16 mouse cellular contexts compared by ENCODE assay signal in genomic region chr15:95639829-95640134, GRCm38 (mm10). TPM values are rescaled to one million over a fixed set of nuclear protein-coding genes. Genes with fewer than 3 reads are reported as not detected.
DNase-seq lines count a peak whose midpoint lies in the region; ATAC-seq lines count a peak whose summit lies in the region.
"Had no signal": no experiment of that assay in that cellular context is flagged by ENCODE, and none has a peak within 500 bp of the region (broad histone marks: within the 10 kb centered on the region; RNA-seq: fewer than 3 reads in every experiment).

No protein-coding gene starts in this region.

- ATAC-seq in hindbrain, embryonic 11.5 days (ENCODE audit: low FRiP score): no peak; the same call in 1 of the 2 replicates
- no peak for ATAC-seq in hindbrain, embryonic 14.5 days (ENCODE audit: low FRiP score)
- ATAC-seq in midbrain, embryonic 12.5 days (ENCODE audit: low FRiP score, low read depth): no peak
- ATAC-seq in megakaryocyte progenitor cell, adult 5-6 weeks (replicated peaks; ENCODE audit: poor library complexity): no peak
- ATAC-seq in frontal cortex, adult (ENCODE audit: low TSS enrichment): no peak
- ATAC-seq: intestine, embryonic 16.5 days; Patski had no signal

- no peaks in the 10 kb centered on the region for H3K9me3 ChIP-seq in hindbrain, embryonic 10.5 days
- no peaks in the 10 kb centered on the region for H3K9me3 ChIP-seq in hindbrain, embryonic 11.5 days (ENCODE audit: control insufficient read depth, low read length)
- no peaks in the 10 kb centered on the region for H3K9me3 ChIP-seq in forebrain, embryonic 10.5 days
- no peaks in the 10 kb centered on the region for H3K9me3 ChIP-seq in hindbrain, embryonic 14.5 days (ENCODE audit: control insufficient read depth, low read length)
- H3K9me3 ChIP-seq in midbrain, embryonic 12.5 days: no peaks in the 10 kb centered on the region

- DNase-seq in hindbrain, embryonic 10.5 days (ENCODE audit: low spot score): no peak
- DNase-seq in hindbrain, embryonic 11.5 days (ENCODE audit: low spot score): no peak
- DNase-seq in forebrain, embryonic 10.5 days (ENCODE audit: extremely low spot score, low spot score): no peak
- DNase-seq in hindbrain, embryonic 14.5 days (ENCODE audit: low spot score): no peak
- DNase-seq in layer of hippocampus, adult 8-10 months (ENCODE audit: low spot score in 2 of 2): no peak
- DNase-seq: cerebellum, adult 11 months; heart, adult 2 months; heart, postnatal 10 days; lung, postnatal 36 days had no signal

- no peak overlapping the region; the same call in 1 of the 2 replicates for H3K4me2 ChIP-seq in hindbrain, embryonic 11.5 days (replicated peaks; ENCODE audit: low read depth, low read length)
- peak overlapping the region; percentile 30 for H3K4me2 ChIP-seq in hindbrain, embryonic 14.5 days (replicated peaks)
- peak overlapping the region; percentile 26 for H3K4me2 ChIP-seq in midbrain, embryonic 12.5 days (replicated peaks)

- 29% methylated on average over 9 of the region's 9 CpGs for WGBS in hindbrain, embryonic 10.5 days
- WGBS in hindbrain, embryonic 11.5 days: 37% methylated on average over 9 of the region's 9 CpGs
- WGBS in forebrain, embryonic 10.5 days: 37% methylated on average over 9 of the region's 9 CpGs
- 21% methylated on average over 9 of the region's 9 CpGs for WGBS in hindbrain, embryonic 14.5 days
- WGBS in midbrain, embryonic 12.5 days: 21% methylated on average over 9 of the region's 9 CpGs

- H3K27ac ChIP-seq in hindbrain, embryonic 10.5 days: peak overlapping the region; percentile 70; the same call in 1 of the 2 replicates
- H3K27ac ChIP-seq in hindbrain, embryonic 11.5 days (ENCODE audit: low read depth, low read length): no peak overlapping the region
- peak overlapping the region; percentile 76 for H3K27ac ChIP-seq in forebrain, embryonic 10.5 days
- no peak overlapping the region for H3K27ac ChIP-seq in hindbrain, embryonic 14.5 days
- H3K27ac ChIP-seq in midbrain, embryonic 12.5 days (replicated peaks): no peak overlapping the region
- H3K27ac ChIP-seq: heart, adult 2 months had no signal

- H3K4me1 ChIP-seq in hindbrain, embryonic 10.5 days (replicated peaks): peaks cover 45% of the 10 kb centered on the region
- peaks cover 7% of the 10 kb centered on the region; the same call in 1 of the 2 replicates for H3K4me1 ChIP-seq in hindbrain, embryonic 11.5 days (replicated peaks; ENCODE audit: control insufficient read depth, insufficient read depth, low read length)
- H3K4me1 ChIP-seq in forebrain, embryonic 10.5 days: peaks cover 79% of the 10 kb centered on the region
- H3K4me1 ChIP-seq in hindbrain, embryonic 14.5 days (replicated peaks; ENCODE audit: control insufficient read depth, insufficient read depth, low read length): 0 out of 2 replicates have a peak, but pooled peaks cover 3% of the 10 kb centered on the region
- peaks cover 27% of the 10 kb centered on the region for H3K4me1 ChIP-seq in midbrain, embryonic 12.5 days

- H3K36me3 ChIP-seq in hindbrain, embryonic 10.5 days: no peaks in the 10 kb centered on the region
- H3K36me3 ChIP-seq in hindbrain, embryonic 11.5 days (ENCODE audit: control insufficient read depth, insufficient read depth, low read length): no peaks in the 10 kb centered on the region
- H3K36me3 ChIP-seq in forebrain, embryonic 10.5 days (replicated peaks): no peaks in the 10 kb centered on the region
- no peaks in the 10 kb centered on the region for H3K36me3 ChIP-seq in hindbrain, embryonic 14.5 days (replicated peaks; ENCODE audit: control insufficient read depth, insufficient read depth)
- H3K36me3 ChIP-seq in midbrain, embryonic 12.5 days: no peaks in the 10 kb centered on the region

- H3K9ac ChIP-seq in hindbrain, embryonic 11.5 days (ENCODE audit: low read depth, low read length): no peak overlapping the region
- H3K9ac ChIP-seq in hindbrain, embryonic 14.5 days: no peak overlapping the region
- no peak overlapping the region for H3K9ac ChIP-seq in midbrain, embryonic 12.5 days (replicated peaks)

- peaks cover 99% of the 10 kb centered on the region for H3K27me3 ChIP-seq in hindbrain, embryonic 10.5 days (ENCODE audit: insufficient read depth, poor library complexity, severe bottlenecking)
- peaks cover 67% of the 10 kb centered on the region for H3K27me3 ChIP-seq in hindbrain, embryonic 11.5 days (ENCODE audit: control insufficient read depth, insufficient read depth, low read length)
- H3K27me3 ChIP-seq in forebrain, embryonic 10.5 days (ENCODE audit: poor library complexity, severe bottlenecking): peaks cover 97% of the 10 kb centered on the region
- H3K27me3 ChIP-seq in hindbrain, embryonic 14.5 days (ENCODE audit: control insufficient read depth, insufficient read depth, low read length): peaks cover 98% of the 10 kb centered on the region
- H3K27me3 ChIP-seq in midbrain, embryonic 12.5 days: peaks cover 85% of the 10 kb centered on the region

- H3K4me3 ChIP-seq in hindbrain, embryonic 10.5 days: peak overlapping the region; percentile 34
- H3K4me3 ChIP-seq in hindbrain, embryonic 11.5 days (ENCODE audit: low read depth, low read length): no peak overlapping the region
- peak overlapping the region; percentile 34 for H3K4me3 ChIP-seq in forebrain, embryonic 10.5 days
- H3K4me3 ChIP-seq in hindbrain, embryonic 14.5 days (replicated peaks; ENCODE audit: low read length): no peak overlapping the region
- peak overlapping the region; percentile 9; the same call in 1 of the 2 replicates for H3K4me3 ChIP-seq in midbrain, embryonic 12.5 days
- H3K4me3 ChIP-seq: heart, adult 2 months had no signal

RNA-seq across cellular contexts. Expression of gene Dbx2, which starts 16.0 kb away (rescaled TPM):
- 5.5 and 7.4 TPM in 2 replicates for polyA plus RNA-seq in hindbrain, embryonic 10.5 days (2016; fragmentation: Nextera tagmentation; extraction: Ambion mirVana)
- 5.6 and 7.1 TPM in 2 replicates for polyA plus RNA-seq in hindbrain, embryonic 11.5 days (2014; fragmentation: Nextera tagmentation; extraction: Ambion mirVana)
- polyA plus RNA-seq in forebrain, embryonic 10.5 days (2016; fragmentation: Nextera tagmentation; extraction: Ambion mirVana): 0.25 and 0.67 TPM in 2 replicates
- polyA plus RNA-seq in hindbrain, embryonic 14.5 days (2014; fragmentation: Nextera tagmentation; extraction: Ambion mirVana): 8.1 and 9.4 TPM in 2 replicates
- 1.1 and 4.0 TPM in 2 replicates for polyA plus RNA-seq in midbrain, embryonic 12.5 days (2016; fragmentation: Nextera tagmentation; extraction: Ambion mirVana)
- total RNA-seq in megakaryocyte progenitor cell, adult 5-6 weeks (2015): not detected in 2 replicates
- total RNA-seq in megakaryocyte progenitor cell, adult 5-6 weeks (2017): not detected in 2 replicates
- 10 to 100 TPM; 24.9 to 39.8 (median 30.7) TPM for total RNA-seq in layer of hippocampus, adult 8-10 months (2022)
- total RNA-seq: heart, adult 2 months; heart, postnatal 10 days had no signal
- polyA plus RNA-seq: heart, adult 2 months; intestine, embryonic 16.5 days; liver, embryonic 16.5 days; Patski; stomach, embryonic 16.5 days had no signal

Comparison
In these comparisons a context has a peak if more than half of its experiments do, and no peak if none do; other contexts are left out.
1. H3K27ac ChIP-seq: peak in hindbrain, embryonic 10.5 days (single experiment) and forebrain, embryonic 10.5 days (single experiment); none in hindbrain, embryonic 11.5 days (single experiment), hindbrain, embryonic 14.5 days (single experiment) and midbrain, embryonic 12.5 days (single experiment).
2. H3K4me3 ChIP-seq: peak in hindbrain, embryonic 10.5 days (single experiment), forebrain, embryonic 10.5 days (single experiment) and midbrain, embryonic 12.5 days (single experiment); none in hindbrain, embryonic 11.5 days (single experiment) and hindbrain, embryonic 14.5 days (single experiment).